Mouse (Mus musculus) induced T-regulatory cell, adult 2 months (primary cell): ENCODE data around the gene Slc5a9.
"Not testable (repeated sequence)": the region's sequence is repeated elsewhere in the genome, so short reads cannot be mapped to it uniquely, and the experiment has no call there.

ENCODE experiments used
- DNase-seq: peaks from one replicate; pipeline ENCODE4 v3.0.0-alpha.2; 2012; ENCODE audit warnings: low read depth

The Slc5a9 gene

GRCm38 (mm10) chr4:111902775-111903174 lies at the start of gene Slc5a9:
Gene Slc5a9, minus strand, starts transcription at chr4:111902918.
- DNase-seq = no peak

DNA sequence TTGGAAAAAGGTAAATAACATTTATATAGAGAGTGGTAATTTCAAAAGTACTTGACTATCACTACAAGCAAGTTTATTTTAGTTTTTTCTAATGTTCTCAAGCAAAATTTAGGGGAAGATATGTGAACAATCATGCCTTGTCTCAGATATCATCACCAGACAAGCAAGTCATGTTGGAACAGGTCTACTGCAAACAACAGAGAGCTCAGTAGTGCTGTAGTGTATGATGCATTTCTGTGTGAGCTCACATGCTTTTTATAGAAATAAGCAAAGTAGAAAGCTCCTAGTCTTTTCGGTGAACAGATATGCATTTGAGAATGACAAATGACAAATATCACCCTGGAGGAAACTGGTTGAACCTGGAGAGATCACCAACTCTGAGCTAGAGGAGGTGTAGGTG lies 16.4 kb upstream of the Slc5a9 start, which contains the start of gene Skint8:
Gene Skint8, plus strand, starts transcription at position 301 of the 400 bp plus-strand sequence.
- DNase-seq = no peak

DNA sequence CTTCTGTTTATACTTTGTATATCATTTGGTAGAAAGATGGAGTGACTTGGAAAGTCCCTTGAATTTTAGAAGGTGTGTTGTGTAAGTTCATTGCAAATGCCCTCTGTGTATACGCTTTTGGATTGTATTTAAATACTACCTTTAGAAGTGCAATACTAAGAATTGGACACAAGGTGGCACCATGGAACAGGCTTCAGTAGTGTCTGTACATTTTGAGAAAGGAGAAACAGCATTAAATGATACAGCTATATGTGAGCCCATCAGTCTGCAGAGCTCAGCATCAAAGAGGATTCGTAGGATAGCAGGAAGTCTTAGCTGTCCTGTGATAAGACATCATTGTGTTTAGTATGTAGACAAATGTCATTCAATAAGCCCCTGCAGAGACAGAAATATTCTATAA lies 5.2 kb upstream of the Slc5a9 start:
- peak; percentile 53 for DNase-seq

DNA sequence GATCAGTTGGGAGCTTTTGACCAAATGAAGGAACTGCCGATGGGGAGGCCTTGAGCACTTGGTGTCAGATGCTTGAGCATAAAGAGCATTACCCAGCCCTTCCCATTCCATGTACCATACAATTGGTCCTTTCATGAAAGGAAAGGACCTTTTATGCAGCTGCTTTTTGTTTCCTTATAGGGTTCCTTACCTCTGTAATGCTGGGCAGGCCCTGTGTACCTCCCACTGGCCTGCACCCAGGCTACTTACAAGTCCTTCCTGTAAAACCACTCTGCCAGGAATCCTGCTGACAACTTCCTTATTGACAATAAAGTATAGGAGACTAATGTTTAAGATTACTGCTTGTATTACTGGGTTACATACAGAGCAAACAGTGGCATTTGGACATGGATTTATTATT lies 1.2 kb downstream of the Slc5a9 start:
- no peak for DNase-seq

DNA sequence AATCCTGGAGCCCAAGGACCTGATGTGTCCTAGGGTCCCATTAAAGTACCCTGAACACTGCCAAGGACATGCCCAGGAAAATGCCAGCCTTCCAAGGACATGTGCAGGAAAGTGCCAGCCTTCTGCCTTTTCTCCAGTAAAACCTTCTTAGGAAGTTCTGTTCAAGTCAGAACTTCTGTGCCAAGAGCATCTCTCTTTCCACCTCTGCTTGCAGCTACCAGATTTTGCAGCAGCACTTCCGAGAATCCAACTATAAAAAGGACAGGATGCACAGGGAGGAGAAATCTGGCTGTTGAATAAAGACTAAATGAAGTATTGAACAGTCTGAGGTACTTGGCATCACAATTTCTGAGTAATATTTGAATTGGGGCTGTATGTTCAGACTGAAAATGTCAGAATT lies 2.2 kb downstream of the Slc5a9 start:
- not testable (repeated sequence) for DNase-seq

GRCm38 (mm10) chr4:111898566-111898965 lies 4.2 kb downstream of the Slc5a9 start:
- DNase-seq = no peak

- DNase-seq = no peak
These were observed 5.0 kb downstream of the Slc5a9 start for GRCm38 (mm10) chr4:111897755-111898154.

GRCm38 (mm10) chr4:111892138-111892537 lies 10.6 kb downstream of the Slc5a9 start:
- no peak for DNase-seq

GRCm38 (mm10) chr4:111886607-111887006 lies 16.1 kb downstream of the Slc5a9 start:
- peak; percentile 72 for DNase-seq

- DNase-seq = peak; percentile 67
These were observed 16.7 kb downstream of the Slc5a9 start for GRCm38 (mm10) chr4:111886018-111886417.

GRCm38 (mm10) chr4:111883543-111883942 lies 19.2 kb downstream of the Slc5a9 start:
- no peak for DNase-seq

DNA sequence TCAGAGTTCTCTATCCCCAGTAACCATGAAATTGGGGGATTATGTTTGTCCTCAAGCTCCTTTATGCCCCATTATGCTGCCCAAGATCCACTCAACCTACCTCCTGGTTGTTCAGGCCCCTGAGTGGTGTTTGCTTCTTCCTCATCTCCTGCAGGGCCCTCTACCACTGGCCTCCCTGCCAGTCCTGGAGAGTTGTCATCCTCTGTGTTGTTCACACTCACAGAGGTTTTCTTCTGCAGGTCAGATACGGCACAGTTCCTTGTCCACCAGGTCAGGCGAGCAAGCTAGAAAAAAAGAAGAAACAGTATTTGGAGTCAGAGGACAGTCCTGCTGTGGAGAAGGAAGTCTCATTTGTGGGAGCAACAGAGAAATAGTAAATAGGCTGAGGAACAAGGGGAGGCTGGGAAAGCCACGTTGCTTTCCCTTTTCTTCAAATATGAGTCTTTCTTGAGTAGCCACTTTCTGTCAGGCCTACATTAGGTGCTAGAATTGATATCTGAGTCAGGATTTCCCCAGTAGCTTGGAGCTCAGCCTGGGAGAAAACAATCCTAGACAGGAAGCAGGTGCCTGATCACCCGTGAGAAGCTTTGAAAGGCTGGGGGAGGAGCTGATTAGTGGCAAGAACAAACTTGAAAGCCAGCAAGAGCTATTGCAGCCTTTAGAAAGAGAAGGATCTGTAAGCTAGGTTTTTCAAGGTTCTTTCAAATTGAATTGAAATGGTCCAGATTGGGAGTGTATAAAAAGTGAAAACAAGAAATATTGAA lies 22.4 kb downstream of the Slc5a9 start:
- no peak for DNase-seq

DNA sequence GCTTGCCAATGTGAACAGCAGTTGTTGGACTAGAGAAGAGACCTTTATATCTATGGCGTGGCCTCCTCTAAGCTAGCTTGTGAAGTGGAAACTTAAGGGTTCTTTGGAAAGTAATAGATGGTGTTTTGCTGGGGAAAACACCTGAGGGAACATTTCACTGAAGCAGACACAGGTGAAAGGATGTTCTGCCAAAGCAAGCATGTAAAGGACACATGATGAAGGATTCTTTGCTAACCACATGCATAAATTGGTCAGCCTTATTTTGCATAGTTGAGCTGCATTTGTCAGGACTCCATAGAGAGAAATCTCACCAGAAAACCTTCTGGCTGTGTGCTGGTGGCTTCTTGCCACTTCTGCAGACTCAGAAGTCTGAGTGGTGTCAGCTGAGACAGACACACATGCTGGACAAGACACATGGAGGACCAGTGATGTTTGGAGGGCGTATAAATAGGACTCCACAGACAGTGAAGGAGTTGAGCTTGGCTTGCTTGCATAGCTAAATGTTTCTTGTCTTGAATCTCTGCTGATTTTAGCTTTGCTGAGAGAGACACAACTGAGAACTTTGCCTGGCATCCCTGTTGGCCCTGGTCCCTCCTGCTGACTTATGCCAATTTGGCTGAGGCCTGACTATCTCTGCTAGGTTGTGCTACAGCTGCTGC lies 34.8 kb downstream of the Slc5a9 start:
- no peak for DNase-seq

- DNase-seq = no peak
These were observed 36.0 kb downstream of the Slc5a9 start for GRCm38 (mm10) chr4:111866701-111867100.

GRCm38 (mm10) chr4:111852626-111853025 lies 50.1 kb downstream of the Slc5a9 start:
- no peak for DNase-seq

DNA sequence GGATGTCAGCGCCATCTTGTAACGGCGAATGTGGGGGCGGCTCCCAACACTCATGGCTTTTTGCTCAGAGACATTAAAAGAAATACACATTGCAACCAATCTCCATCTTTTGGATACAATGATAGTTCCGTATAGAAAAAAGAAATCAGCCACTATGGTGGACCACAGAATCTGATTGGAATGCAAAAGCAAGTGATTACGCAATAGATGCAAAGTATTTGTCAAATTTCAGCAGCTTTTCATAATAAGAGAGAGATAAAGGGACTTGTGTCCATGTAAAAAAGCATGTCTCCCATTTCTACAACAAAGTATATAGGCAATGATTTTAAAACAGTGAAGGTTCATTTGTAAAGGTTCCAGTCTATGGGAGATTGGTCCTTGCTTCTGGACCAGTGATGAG lies 63.8 kb downstream of the Slc5a9 start:
- no peak for DNase-seq
